Mouse (Mus musculus) E14TG2a.4 (cell line): Measurements from ENCODE around the gene Aldh2.
"Not testable (repeated sequence)": the region's sequence is repeated elsewhere in the genome, so short reads cannot be mapped to it uniquely, and the experiment has no call there.

Experiments
- H3K27me3 ChIP-seq: 2 replicates; pipeline ENCODE4 v1.6.1; 2014; ENCODE audit warnings: low read length, control low read depth; ENCODE audit not compliant: insufficient read depth
- H3K36me3 ChIP-seq: 2 replicates; pipeline ENCODE4 v1.6.1; 2014; ENCODE audit warnings: low read length, control low read depth; ENCODE audit not compliant: insufficient read depth
- H3K4me1 ChIP-seq: replicated peaks from 2 replicates; pipeline ENCODE4 v1.6.1; 2014; ENCODE audit warnings: low read depth, low read length, control low read depth
- H3K4me3 ChIP-seq: replicated peaks from 2 replicates; pipeline ENCODE4 v1.5.1; 2014; ENCODE audit warnings: mild to moderate bottlenecking, low read length
- H3K9me3 ChIP-seq: 2 replicates; pipeline ENCODE4 v1.6.1; 2014; ENCODE audit warnings: low read length, control low read depth
- CTCF ChIP-seq: conservative IDR thresholded peaks from 2 replicates; pipeline ENCODE4 v1.5.1; 2014; ENCODE audit warnings: low read length
- NANOG ChIP-seq: IDR thresholded peaks from 2 replicates; pipeline ENCODE4 v1.6.1; 2014; ENCODE audit warnings: borderline replicate concordance, low read length, mixed read lengths
- POU5F1 ChIP-seq: IDR thresholded peaks from 2 replicates; pipeline ENCODE4 v1.6.1; 2014; ENCODE audit warnings: low read length, borderline replicate concordance

Aldh2 gene

DNA sequence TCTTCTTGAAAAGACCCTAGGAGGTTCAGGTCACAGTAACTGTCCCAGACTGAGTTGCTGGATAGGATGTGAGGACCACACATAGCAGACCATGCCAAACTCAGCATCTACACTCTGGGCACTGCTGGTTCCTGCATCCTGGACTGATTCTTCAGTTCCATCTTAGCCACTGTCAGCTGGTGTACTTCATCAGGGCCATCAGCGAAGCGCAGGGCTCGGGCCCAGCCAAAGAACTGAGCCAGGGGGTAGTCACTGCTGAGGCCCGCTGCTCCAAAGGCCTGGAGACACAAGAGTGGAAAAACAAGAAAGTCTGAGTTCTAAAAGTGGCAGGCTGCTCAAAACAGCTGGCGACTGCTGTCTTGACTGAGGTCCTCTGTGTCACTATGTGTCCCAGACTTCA, 27.5 kb upstream of the Aldh2 start:
- H3K4me3 ChIP-seq, result no peak overlapping the region
- TF ChIP-seq CTCF, result no peak
- no peak for TF ChIP-seq NANOG
- TF ChIP-seq POU5F1, result no peak
- no peaks in the 10 kb centered on the region for H3K9me3 ChIP-seq
- H3K4me1 ChIP-seq, result peaks cover 19% of the 10 kb centered on the region
- H3K27me3 ChIP-seq, result no peaks in the 10 kb centered on the region
- H3K36me3 ChIP-seq, result 0 out of 2 replicates have a peak, but pooled peaks cover 9% of the 10 kb centered on the region

DNA sequence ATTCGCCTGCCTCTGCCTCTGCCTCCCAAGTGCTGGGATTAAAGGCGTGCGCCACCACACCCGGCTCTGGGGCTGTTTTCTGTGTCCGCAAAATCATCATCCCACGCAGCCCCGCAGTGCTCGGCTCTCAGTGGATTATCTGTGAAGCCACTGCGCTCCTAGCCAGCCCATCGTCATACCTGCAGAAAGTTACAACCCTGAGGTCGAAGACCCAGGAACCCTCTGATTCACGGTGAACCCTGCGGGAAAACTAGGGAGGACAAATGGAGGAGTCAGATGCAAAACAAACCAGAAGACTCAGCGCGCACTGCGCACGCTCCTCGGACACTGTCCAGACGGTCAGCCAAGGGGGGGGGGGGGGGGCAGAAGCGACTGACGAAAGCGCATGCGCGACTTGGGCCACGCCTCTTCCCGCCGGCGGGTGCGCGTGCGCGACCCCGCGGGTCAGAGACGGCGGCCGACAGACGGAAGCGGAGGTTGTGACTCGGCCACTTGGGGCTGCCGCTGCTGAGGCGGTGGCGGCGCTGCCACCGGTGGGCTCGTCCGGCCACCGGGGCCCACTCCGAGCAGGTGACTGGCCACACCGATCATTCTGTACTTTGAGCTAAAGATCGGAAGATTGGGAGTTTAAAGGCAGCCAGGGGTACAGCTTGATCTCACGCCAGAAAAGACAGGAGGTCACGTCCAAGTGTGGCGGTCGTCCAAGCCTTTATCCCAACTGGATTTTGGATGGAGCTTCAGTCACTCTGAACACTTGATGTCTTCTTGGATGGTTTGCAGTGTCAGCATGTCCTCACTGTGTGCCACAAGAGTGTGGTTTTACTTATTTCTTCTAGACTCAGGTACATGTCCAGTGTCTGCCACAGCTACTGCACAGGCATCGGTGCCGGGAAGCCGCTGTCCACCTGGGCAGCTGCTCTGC, 25.2 kb upstream of the Aldh2 start, which contains the start of gene Acad12:
Acad12 (minus strand) TSS at position 347 of the 922 bp plus-strand sequence.
- Histone ChIP-seq H3K4me3 (peak within 1 kb of the TSS; percentile 85), H3K9me3 (no peaks in the 10 kb centered on the region), H3K36me3 (0 out of 2 replicates have a peak, but pooled peaks cover 9% of the 10 kb centered on the region), H3K27me3 (no peaks in the 10 kb centered on the region), H3K4me1 (peaks cover 19% of the 10 kb centered on the region)
- TF ChIP-seq CTCF (no peak), POU5F1 (no peak), NANOG (no peak)

DNA sequence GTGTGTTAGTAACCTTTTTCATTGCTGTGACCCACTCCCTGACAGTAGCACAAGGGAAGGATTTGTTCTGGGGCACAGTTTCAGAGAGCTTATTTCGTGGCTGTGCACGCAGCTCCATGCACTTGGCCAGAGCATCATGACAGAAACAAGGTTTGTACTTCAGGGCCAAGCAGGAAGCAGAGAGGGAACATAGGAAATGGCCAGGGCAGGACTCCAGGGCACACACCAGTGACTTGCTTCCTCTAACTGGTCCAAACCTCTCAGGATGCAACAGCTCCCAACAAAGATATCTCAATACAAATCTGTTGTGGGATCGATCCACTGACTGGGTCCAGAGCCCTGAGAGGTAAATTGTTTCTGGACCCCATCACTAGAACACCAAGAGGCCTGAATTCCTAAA, 21.3 kb upstream of the Aldh2 start:
- not testable (repeated sequence) for H3K4me3 ChIP-seq, H3K36me3 ChIP-seq, H3K27me3 ChIP-seq, H3K9me3 ChIP-seq
- peaks cover 18% of the 10 kb centered on the region for H3K4me1 ChIP-seq

DNA sequence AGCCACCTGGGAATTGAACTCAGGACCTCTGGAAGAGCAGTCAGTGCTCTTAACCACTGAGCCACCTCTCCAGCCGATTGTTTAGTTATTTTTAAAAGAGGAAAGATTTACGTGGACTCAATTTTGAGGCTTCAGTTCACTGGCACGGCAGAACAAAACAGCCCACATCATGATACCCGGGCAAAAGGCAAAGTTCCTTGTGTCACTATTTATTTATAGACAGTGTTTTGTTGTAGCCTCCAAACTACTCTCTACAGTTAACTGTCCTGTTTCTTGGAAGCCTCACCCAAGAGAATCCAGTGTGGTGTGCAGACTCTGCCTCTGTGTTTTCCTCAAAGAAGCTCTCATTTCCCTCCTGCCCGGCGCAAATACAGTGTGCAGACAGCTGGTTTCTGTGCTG, 18.4 kb upstream of the Aldh2 start:
- H3K27me3 ChIP-seq, result no peaks in the 10 kb centered on the region
- H3K36me3 ChIP-seq, result no peaks in the 10 kb centered on the region
- H3K4me1 ChIP-seq, result peaks cover 12% of the 10 kb centered on the region
- TF ChIP-seq POU5F1, result no peak
- TF ChIP-seq NANOG, result no peak
- TF ChIP-seq CTCF, result no peak
- no peak overlapping the region for H3K4me3 ChIP-seq
- no peaks in the 10 kb centered on the region for H3K9me3 ChIP-seq

DNA sequence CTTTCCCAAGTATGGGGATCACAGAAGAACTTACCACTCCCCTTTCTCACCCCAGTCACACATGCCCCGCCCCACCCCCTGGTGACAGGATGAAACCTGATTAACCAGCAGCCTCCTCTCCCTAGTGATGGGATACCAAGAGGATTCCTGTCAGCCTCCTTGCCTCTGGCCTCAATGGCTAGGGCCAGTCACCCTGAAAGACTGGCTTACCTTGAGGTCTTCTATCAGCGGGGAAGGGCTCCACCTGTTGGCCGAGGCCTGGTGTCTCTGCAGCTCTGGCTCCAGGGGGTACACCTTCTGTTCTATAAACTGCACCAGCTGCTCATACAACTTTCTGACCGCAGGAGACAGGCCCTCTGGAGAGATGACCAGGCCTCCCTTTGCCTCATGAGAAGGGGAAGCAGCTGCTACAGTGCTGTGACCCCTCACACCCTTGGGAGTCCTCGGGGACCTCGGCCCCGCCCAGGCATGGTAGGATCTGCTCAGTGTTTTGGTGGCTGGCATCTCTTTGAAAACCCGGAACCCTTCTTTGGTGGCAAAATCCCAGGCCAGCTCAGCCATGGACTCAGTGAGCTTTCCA, 16.0 kb upstream of the Aldh2 start:
- not testable (repeated sequence) for H3K4me3 ChIP-seq, H3K9me3 ChIP-seq, H3K27me3 ChIP-seq, H3K36me3 ChIP-seq
- peaks cover 15% of the 10 kb centered on the region for H3K4me1 ChIP-seq
- peak; percentile 18; the same call in 1 of the 2 replicates for TF ChIP-seq CTCF

DNA sequence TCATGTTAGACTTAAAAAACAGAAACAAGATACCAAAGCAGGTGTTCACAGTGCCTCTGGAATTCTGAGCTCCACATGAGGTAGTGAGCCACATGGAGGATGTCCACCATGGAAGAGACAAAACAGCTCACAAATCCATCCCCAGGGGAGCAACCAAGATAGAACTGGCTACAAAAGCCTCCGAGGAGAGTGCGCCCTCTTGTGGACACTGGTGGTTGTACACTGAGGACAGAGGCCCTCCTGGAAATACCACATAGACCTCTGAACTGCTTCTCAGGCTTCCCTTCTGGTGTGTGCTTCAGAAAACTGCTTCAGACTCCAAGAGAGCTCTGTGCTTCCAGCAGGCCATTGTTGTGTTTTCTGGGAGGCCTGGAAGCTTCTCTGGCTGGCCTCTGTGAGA, 12.5 kb upstream of the Aldh2 start:
- H3K27me3 ChIP-seq, result no peaks in the 10 kb centered on the region

DNA sequence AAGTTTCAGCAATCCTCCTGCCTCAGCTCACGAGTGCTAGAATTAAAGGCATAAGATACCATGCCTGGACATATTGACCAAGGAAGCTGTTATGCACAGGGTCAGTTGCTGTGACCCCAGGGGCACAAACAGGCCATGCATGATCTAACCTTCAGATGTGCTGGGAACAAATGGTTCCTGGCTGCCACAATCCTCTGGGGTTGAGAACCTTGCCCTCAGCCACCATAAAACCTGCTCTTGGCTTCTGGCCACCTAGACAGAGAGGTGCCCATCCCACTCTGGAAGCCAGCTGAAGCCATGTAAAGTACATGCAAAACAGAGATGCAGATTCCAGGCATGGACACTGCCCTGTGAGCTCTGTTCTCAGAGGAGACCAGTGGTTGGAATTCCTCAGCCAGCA, 10.2 kb upstream of the Aldh2 start:
- H3K9me3 ChIP-seq, H3K27me3 ChIP-seq, H3K36me3 ChIP-seq, H3K4me3 ChIP-seq: not testable (repeated sequence)
- H3K4me1 ChIP-seq, result peaks cover 33% of the 10 kb centered on the region

More for the DNA sequence above, 12.5 kb upstream of the Aldh2 start:
- H3K4me3 ChIP-seq, result no peak overlapping the region
- H3K4me1 ChIP-seq, result peaks cover 18% of the 10 kb centered on the region
- no peaks in the 10 kb centered on the region for H3K36me3 ChIP-seq
- H3K9me3 ChIP-seq, result no peaks in the 10 kb centered on the region
- TF ChIP-seq NANOG (no peak), POU5F1 (no peak), CTCF (peak; percentile 98)

DNA sequence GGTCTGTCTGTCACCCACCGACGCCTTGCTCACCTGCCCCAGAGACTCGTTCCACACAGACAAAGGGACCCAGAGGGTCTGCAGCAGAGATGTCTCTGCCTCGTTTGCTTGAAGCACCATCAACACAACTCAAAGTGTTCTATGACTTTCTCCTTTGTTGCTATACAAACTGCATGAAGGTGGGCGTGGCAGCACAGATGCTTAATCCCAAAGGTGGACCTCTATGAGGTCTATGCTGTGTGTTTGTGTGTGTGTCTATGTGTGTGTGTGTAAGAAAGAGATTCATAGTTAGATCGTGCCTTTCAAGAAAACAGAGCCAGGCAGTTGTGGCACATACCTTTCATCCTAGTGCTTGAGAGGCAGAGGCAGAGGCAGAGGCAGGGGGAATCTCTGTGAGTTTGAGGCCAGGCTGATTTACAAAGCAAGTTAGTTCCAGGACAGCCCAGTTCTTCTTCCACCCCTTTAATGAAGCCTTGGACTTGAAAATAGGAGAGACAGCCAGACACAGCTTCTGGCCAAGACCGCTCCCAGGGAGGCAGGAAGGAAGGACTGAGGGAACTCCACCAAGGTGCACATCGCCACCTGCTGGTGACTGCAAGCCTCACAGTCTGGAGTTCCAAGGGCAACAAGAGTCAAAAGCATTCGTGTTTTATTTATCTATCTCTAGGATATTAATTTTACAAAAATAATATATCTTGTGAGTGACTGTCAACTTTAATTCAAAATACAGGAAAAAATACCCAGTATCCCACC, 8.1 kb upstream of the Aldh2 start:
- Histone ChIP-seq H3K4me1 (peaks cover 50% of the 10 kb centered on the region), H3K4me3 (peak overlapping the region; percentile 3; the same call in 1 of the 2 replicates), H3K9me3 (no peaks in the 10 kb centered on the region), H3K27me3 (no peaks in the 10 kb centered on the region), H3K36me3 (no peaks in the 10 kb centered on the region)
- TF ChIP-seq CTCF, result peak; percentile 90
- TF ChIP-seq POU5F1, result no peak
- no peak for TF ChIP-seq NANOG
